Mouse (Mus musculus) gonadal fat pad, adult 2 months (tissue): ENCODE results near the gene Rrp1. TPM values are rescaled to one million over a fixed set of nuclear protein-coding genes. Genes with fewer than 3 reads are reported as not detected.
"Not testable (repeated sequence)": the region's sequence is repeated elsewhere in the genome, so short reads cannot be mapped to it uniquely, and the experiment has no call there.

Source experiments
- DNase-seq: peaks from one replicate; pipeline ENCODE4 v3.0.0-alpha.2; 2012; ENCODE audit warnings: low read depth
- polyA plus RNA-seq: library from polyadenylated mRNA; depleted of rRNA; stranded (reverse); fragments of >200 nt; gene quantifications from 2 replicates; pipeline ENCODE4 v1.2.3, GENCODE M21; 2012

The Rrp1 gene
- polyA plus RNA-seq, 1 experiment: 94.1 TPM

DNA sequence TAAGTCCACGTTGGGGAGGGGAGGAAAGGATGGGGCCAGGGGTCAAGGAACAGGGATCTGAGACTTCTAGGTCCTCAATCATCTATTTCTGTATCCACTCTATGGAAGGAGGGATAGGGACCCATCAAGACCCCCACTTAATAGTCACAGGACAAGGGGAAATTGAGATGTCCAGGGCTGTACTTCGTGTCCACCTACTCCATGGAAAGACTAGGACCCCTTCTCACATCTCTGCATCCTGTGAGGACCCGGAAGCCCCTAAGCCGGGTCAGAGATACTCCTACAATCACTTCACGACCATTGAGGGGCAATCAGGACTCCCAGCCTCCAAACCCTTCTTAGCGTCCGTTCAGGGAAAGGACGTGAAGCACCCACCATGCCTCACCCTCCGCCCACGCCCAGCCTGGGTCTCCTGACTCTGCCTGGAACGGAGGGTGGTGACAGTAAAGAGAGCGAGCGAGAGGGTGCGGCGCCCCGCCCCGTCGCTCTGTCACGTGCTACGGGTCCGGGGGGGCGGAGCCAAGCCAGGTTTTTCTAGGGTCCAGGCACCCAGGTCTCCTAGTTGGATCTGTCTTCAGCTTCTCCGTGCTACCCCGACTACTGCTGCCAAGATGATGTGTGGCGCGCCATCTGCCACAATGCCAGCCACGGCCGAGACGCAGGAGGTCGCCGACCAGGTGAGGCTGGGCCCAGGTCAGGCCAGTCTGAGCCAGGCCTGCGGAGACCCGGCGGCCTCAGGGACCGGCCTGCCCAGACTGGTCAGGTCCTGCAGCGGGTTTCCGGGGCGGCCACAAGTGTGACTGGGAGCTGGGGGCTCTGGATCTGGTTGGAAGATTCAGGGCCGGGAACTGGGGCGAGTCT, 12.6 kb upstream of the Rrp1 start, which contains the start of gene Cstb:
Gene Cstb (plus strand): TSS at position 489 of the 861 bp plus-strand sequence.
- DNase-seq: no peak

DNA sequence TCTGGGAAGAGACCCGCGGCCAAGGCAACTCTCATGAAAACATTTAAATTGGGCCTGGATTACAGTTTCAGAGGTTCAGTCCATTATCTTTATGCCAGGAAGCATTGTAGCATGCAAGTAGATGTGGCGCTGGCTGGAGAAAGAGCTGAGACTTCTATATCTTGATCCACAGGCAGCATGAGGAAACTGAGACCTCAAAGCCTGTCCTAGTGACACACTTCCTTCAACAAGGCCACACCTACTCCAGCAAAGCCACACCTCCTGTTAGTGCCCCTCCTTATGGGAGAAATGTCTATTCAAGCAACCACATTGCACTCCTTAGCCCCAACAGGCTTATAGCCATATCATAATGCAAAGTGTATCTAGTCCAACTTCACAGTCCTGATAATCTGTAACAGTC, 9.8 kb upstream of the Rrp1 start:
- no peak for DNase-seq

DNA sequence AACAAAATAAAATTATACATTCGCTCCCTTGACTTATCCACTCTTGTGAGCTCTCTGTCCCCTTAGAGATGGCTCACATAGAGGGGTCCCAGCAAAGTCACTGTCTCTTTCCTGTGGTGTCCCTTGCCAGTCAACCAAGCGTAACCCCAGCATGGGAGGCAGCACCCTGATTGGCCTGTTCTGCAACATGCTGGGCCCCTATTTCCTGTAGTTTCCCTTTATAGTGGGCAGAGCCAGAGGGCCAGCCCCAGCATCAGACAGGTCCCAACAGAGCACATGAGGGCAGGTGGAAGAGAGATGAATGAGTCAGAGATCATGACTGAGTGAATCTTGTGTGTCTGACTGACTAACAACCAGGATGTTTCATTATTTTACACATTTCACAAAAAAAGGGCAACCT, 8.1 kb upstream of the Rrp1 start:
- DNase-seq: no peak

DNA sequence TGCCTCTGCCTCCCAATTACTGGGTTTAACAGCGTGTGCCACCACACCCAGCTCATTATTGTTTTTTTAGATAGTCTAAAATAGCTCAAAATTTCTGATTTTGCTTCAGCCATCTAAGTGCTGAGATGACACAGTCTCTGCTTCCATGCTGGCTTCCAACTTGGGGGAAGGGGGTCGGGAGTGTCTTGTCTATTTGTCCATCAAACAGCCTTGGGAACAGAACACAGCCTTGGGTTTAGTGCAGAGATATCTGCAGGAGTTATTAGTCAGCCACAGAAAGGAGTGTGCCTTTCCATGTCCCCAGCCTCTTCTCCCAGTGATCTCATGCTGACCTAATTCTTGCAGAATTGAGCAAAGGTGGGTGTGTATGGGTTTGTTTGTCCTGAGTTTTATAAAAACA, 5.9 kb upstream of the Rrp1 start:
- no peak for DNase-seq

DNA sequence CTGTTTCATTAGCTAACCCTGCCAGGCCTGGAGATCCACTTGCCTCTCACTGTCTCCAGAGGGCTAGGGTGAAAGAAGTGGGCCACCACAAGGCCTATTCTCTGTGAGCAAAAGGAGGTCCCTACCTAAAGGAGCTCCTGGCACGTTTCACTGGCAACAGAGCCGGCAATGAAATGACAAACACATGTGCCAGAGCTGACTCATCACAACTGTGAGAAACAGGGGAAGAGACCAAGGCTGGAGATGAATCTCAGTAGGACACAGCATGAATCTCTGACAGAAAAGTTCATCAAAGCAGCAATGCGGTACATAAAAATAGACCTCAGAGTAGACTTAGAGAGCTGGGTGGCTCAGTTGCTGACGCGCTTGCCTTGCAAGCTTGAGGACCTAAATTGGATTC, 5.0 kb upstream of the Rrp1 start:
- no peak for DNase-seq

DNA sequence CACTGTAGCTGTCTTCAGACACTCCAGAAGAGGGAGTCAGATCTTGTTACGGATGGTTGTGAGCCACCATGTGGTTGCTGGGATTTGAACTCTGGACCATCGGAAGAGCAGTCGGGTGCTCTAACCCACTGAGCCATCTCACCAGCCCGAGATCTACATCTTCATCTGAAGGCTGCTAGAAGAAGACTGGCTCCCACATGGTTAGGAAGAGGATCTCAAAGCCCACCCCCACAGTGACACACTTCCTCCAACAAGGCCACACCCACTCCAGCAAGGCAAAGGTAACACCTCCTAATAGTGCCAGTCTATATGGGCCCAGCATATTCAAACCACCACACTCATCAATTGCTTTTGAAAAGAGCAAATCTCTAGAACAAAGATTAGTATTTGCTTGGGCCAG, 2.1 kb upstream of the Rrp1 start:
- DNase-seq: not testable (repeated sequence)

DNA sequence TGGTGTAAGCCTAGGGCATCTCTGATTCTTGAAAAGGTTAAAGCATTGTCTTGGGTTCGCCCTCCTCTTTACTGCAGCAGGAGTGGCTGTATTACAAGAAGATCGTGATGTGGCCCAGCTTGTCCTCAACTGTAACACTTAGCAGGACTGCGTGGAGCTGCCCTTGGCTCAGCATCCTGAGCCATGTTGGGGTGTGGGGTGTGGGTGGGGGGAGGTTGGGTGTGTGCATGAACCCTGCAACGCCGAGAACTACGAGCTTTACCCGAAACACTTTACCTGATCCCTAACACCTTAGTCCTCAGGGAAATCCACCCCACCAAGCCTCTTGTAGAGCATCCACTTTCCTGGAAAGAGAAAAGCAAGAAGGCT, 293 bp upstream of the Rrp1 start:
- DNase-seq: no peak

DNA sequence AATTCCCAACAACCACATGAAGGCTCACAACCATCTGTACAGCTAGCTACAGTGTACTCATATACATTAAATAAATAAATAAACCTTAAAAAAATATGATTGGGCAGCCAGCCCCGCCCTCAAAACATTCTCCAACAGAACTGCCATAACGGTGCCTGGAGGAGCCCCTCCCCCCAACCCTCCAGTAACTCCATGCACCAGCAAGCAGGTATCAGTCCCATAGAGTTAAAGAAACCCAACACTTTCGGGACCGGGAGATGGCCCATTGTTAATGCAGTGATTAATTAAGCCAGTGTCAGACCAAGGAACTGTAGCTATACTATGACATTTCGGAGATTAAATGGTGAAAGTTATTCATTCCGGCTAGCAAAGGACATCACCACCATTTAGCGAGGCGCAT, 992 bp downstream of the Rrp1 start:
- no peak for DNase-seq

DNA sequence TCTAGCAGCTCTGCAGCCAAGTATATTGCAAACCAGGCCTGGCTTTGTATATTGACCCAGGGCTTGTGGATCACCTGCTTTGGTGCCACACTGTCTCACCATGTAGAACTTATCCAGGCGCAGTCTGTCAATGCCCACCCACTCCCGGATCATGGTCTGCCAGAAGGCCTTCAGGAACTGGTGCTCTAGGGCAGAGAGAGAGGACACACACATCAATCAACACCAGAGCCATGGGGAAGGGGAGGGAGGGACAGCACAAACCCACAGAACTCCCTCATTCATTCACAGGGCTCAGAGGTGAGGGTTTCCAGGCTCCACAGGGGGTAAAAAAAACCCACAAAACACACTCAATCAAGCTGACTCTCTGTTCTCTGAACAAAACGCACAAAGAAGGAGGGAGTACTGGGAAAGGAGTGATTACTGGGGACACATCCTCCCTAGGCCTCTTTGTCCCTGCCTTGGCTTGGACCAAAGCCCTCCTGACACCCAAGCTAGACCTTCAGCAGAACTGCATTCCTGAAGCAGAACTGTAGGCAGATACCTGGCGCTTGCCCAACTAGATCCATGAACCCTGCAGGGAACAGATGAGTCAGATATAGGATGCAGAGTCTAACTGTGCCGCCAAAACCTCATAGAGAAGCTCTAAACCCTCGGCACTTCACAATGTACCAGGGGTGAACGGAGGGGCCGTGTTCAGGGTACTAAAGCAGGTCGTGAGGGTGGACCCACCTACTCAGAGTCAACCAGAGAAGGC, 3.6 kb downstream of the Rrp1 start:
- DNase-seq: no peak

DNA sequence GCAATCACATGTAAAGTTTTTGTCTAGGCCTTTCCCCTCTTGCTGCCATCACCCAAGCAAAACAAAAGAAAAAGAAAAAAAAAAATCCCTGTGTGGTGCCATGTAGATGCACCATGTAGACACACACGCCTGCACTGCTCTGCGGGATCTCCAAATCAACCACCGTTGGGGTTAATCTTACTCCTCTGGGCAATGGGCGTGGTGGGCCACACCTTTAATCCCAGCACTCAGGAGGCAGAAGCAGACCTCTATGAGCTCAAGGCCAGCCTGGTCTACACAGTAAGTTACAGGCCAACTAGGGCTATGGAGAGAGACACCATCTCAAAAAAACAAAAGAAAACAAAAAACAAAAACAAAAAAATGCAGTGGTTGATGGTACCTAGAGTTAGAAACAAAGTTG, 5.7 kb downstream of the Rrp1 start:
- DNase-seq: no peak

DNA sequence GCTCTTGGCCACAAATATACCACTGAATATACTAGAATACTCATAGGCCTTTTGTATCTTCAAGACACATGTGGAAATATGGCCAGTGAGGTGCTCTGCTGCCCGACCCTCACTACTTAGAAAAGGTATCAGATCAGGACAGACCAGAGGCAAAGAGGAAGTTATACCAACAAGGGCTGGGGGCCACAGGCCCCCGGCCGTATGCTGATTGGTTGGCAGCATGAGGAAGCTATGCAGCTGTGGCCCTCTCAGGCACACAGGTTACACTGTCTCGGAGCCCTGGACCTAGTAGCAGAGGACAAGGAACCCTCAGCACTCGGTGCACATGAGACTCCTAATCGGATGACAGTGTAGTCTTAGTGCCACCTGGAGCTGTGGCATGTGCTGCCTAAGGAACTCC, 6.7 kb downstream of the Rrp1 start:
- DNase-seq: no peak

DNA sequence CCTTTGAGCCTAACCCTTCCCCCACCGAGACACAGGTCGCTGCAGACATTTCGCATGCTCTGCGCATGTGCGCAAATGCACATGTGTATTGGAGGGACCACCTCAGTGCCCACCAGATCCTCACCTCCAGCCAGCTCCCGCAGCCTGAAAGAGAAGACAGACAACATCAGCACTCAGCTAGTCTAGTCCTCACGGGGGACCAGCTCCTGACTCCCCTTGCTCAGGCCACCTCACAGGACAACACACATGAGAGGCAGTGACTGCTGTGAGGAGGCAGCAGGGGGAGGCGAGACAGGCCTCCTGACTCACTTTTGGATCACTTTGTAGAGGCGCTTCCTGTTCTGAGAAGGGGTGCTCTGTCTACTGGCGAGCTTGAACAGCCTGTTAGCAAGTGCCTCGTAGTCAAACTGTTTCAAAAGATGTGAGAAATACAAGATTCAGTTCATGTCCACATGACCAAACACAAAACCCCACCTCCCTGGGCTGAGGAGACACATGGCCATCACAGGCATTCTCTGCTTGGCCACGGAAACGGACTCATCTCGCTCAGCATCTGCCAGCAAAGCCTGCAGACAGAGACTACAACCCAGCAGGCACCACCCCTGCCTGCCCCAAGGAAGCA, 10.4 kb downstream of the Rrp1 start:
- DNase-seq: no peak

DNA sequence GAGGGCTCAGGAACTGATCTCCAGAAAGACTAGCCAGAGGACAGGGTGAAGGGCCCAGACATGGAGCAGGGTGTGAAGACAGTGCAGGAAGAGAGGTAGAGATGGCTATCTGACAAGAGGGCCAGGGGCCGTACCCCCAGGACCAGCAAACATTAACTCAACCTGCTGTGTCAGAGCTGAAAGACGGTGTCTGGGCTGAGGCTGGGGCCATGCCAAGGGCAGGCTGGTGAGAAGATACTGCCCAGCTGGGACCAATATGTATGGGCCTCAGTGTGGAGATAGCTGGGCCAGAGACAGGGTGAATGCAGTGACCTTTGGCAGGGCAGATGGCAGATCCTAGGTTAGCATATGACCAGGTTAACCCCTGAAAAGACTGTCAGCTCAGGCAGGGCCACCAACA, 11.7 kb downstream of the Rrp1 start:
- DNase-seq: no peak

DNA sequence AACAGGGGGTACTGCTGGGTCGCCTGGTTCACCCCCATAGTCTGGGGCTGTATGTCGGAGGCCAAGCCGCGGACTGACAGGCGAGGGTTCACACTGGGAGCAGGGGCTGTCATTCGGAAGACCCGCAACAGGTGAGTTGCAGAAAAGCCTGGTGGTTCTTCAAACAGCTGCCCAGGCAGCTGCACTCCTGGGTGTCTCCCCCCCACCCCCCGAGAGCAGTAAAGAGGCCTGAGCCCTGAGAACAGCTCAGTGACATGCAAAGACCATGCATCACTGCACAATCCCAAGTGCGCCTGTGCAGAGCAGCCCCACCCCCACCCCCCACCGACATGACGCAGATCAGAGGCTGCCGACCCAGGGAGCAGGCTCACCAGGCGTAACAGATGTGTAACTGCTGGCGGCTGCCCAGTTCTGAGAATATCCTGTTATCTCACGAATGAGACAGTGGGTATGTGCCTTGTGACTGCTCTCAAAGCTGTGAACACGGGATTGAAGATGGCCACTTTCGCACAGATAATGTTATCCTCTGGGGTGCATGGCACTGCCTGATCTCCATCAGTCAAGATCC, 13.7 kb downstream of the Rrp1 start:
- no peak for DNase-seq

DNA sequence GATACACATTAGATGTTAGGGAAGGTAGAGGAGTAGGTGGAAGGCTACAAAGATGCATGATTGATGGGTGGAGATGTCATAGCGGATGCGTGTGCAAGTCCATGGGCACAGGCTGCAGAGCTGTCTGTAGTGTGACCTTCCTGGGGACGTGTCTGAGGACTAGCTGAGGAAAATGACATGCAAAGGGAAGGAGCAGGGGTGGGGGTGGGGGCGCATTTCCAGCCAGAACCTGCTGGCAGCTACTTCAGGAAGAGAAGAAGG, 16.3 kb downstream of the Rrp1 start:
- DNase-seq: no peak

DNA sequence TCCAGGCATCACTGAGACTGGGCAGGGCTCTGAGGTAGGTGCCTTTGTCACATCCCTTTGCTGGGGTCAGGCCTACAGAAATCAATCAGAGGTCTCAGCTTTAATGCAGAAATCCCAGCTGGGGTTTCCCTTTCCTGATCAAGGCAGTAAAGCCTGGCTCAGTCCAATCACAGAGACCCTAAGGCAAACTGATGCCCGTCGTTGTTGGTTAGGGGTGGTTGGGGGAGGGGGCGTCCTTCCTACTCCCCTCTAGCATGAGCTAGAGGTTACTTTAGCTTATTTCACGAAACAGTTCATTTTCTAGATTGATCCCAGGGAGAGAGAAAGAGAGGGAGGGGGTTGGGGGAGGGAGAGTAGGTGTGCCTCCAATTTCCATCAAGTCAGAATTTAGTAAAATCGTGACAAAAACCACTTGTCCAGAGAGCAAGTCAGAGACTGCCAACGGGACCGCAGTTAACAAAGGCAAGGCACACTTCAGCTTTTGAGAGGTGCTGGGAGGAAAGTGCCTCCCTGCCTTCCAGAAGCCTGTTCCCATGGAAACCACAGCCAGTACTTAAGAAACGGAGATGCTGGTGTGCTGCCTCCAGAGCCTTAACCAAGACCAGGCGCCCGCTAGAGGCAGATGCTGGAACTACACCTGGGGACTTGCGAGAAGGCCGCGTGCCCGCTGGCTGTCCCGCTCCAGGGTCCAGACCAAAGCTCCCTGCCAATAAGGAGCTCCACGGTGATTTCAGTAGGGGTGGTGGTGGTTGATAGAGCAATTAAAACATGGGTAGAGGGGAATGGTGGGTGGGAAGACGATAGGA, 16.8 kb downstream of the Rrp1 start:
- no peak for DNase-seq

DNA sequence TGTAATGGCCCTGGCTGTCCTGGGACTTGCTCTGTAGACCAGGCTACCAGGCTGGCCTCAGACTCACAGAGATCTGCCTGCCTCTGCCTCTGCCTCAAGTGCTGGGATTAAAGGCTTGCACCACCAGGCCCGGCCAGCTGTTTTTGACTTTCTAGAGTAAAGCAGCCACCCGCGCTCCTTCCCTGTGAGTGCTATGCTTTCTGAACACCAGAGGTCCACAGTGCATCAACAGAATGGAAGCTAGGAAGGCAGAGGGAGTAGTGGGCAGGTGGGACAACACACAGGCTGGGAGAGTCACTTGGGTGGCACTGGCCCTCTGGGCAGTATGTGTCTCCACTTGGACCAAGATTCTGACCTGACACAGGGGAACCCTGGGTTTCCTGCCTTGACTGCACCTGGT, 17.5 kb downstream of the Rrp1 start:
- DNase-seq: no peak

DNA sequence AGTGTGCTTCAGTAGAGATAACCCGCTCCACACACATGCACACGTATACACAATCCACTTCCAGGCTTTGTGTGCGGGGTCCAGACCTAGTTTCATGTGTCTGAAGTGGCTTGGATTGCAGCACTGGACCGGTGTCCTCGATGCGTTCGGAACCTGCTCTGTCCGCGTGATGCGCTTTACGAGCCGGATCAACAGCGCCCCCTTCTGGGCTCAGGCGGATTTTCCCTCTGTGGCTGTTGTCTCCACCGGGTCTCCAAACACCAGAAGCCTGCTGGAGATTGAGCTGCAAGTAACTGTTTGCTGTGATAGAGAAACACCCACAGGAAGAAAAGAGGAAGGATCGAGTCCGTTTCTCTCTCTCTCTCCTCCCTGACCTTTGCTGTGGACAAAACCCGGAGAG, 20.8 kb downstream of the Rrp1 start:
- DNase-seq: no peak

DNA sequence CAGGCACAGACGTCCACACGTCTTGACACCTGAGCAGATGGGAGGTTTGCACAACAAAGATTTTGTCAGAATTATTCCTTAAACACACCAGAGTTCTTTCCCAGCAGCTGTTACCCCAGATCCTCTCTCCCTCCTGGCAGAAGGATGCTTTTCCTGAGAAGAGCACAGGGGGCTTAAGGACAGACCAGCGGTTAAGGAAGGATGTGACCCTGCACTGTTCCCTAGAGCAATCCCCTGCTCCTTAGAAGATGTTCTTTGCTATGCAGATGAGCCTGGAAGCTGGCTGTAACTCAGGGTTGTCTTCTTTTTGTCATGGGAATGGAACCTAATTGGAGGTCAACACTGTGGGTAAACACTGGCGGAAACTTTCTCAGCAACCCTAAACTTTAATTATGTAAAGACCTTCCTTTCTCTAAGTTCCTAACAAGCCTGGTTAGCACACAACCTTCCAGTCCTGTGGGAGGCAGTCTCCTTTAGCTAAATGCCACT, 21.8 kb downstream of the Rrp1 start:
- DNase-seq: no peak

DNA sequence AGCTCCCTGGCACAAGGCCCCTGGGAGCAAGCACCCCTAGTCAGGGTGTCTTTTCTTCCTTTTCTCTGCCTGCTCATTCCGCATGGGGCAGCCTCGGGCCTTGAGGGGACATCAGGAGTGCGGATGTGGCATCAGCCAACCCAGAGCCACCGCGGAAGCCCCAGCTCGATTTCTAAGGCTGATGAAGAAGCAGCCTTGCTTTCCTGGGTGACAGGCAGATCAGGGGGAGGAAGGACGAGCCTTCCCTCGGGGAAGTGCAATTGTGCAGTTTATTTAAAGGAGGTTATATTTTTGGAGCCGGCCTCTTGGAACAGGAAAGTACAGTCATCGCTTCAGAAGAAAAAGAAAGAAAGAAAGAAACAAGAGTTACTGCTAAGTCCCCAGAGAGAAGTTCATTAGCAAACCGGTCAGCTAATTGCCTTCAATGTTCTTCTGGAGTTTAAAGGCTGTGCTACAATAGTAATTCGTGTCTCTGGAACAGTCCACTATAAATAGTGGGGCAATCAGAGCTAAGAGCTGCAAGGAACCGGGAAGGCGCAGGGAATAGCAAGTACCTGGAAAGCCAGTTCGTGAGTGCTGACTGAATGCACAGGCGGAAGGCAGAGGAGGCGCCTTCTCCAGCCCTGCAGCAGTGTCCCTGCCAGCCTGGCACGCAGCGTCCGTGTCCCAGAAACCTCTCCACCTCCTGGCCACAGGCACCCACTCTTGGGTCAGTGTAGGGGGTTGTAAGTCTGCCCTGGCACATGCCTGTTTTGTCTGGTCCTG, 24.4 kb downstream of the Rrp1 start:
- DNase-seq: no peak

DNA sequence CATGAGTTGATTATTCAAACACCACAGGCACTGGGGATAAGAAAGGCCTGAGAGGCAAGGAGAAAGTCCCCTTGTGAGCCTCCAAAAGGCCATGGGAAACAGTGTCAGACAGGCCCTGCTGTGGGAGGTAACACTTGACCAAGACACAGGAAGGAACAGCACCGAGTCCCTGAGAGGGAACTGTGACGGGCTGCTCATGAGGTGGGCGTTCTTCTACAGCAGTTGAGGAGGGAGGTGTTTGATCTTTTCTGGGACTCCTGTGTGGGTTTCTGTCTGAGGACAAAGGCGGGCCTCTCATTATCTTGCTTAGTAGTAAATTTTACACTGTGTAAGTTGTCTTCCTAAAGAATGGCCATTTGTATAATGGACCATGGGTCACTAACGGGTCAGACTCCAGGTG, 27.3 kb downstream of the Rrp1 start:
- no peak for DNase-seq
